Mouse (Mus musculus) kidney, adult 2 months (tissue): ENCODE measurements at regions not wholly inside any gene's neighbourhood (a gene's known extent, or its start where the extent isn't known, plus 50 kb on each side); places are given as distances from the start of the nearest gene placed in this dataset.

ENCODE experiments used
- DNase-seq: peaks from one replicate; pipeline ENCODE4 v3.0.0; 2021
- H3K27ac ChIP-seq: fragments of 200-500 bp; 2 replicates; pipeline ENCODE4 v1.5.1; 2012; ENCODE audit warnings: low read depth, low read length, control low read depth, inconsistent platforms; ENCODE audit not compliant: insufficient read depth
- H3K27me3 ChIP-seq: fragments of 200-500 bp; replicated peaks from 2 replicates; pipeline ENCODE4 v1.6.1; 2012; ENCODE audit warnings: mild to moderate bottlenecking, moderate library complexity, low read length, inconsistent platforms; ENCODE audit not compliant: control insufficient read depth, insufficient read depth
- H3K36me3 ChIP-seq: fragments of 200-500 bp; 2 replicates; pipeline ENCODE4 v1.6.1; 2012; ENCODE audit warnings: mild to moderate bottlenecking, moderate library complexity, low read length, inconsistent platforms; ENCODE audit not compliant: control insufficient read depth, insufficient read depth
- H3K4me1 ChIP-seq: fragments of 200-500 bp; 2 replicates; pipeline ENCODE4 v1.6.1; 2011; ENCODE audit warnings: low read length; ENCODE audit not compliant: control insufficient read depth, insufficient read depth
- H3K4me3 ChIP-seq: fragments of 200-500 bp; 2 replicates; pipeline ENCODE4 v1.5.1; 2011; ENCODE audit warnings: mild to moderate bottlenecking, low read depth, low read length, control low read depth; ENCODE audit not compliant: insufficient read depth
- CTCF ChIP-seq: fragments of 200-500 bp; conservative IDR thresholded peaks from 2 replicates; pipeline ENCODE4 v1.5.1; 2011; ENCODE audit warnings: low read depth, mild to moderate bottlenecking, control low read depth, low read length, moderate library complexity, mixed read lengths; ENCODE audit not compliant: insufficient read depth, insufficient read length
- POLR2A ChIP-seq: fragments of 200-500 bp; IDR thresholded peaks from one replicate; pipeline ENCODE4 v1.6.1; 2011; ENCODE audit warnings: low read depth, low read length, control low read depth
- WGBS: fragments of 180-500 bp; shearing (Covaris S2); methylation state at CpG from one replicate; pipeline ENCODE4 v1.1.7; 2018; 5-methylcytosine and 5-hydroxymethylcytosine counted together

GRCm38 (mm10) chr2:116975091-116975600 is 96.7 kb downstream of the Tmco5 start:
- H3K4me1 ChIP-seq: no peaks in the 10 kb centered on the region
- H3K36me3 ChIP-seq: no peaks in the 10 kb centered on the region
- 7% methylated on average over 14 of the region's 14 CpGs for WGBS
- DNase-seq: peak; percentile 44
- H3K27ac ChIP-seq: peak overlapping the region; percentile 86
- H3K27me3 ChIP-seq: no peaks in the 10 kb centered on the region
- no peak for TF ChIP-seq CTCF
- TF ChIP-seq POLR2A: no peak
- peak overlapping the region; percentile 48 for H3K4me3 ChIP-seq

DNA sequence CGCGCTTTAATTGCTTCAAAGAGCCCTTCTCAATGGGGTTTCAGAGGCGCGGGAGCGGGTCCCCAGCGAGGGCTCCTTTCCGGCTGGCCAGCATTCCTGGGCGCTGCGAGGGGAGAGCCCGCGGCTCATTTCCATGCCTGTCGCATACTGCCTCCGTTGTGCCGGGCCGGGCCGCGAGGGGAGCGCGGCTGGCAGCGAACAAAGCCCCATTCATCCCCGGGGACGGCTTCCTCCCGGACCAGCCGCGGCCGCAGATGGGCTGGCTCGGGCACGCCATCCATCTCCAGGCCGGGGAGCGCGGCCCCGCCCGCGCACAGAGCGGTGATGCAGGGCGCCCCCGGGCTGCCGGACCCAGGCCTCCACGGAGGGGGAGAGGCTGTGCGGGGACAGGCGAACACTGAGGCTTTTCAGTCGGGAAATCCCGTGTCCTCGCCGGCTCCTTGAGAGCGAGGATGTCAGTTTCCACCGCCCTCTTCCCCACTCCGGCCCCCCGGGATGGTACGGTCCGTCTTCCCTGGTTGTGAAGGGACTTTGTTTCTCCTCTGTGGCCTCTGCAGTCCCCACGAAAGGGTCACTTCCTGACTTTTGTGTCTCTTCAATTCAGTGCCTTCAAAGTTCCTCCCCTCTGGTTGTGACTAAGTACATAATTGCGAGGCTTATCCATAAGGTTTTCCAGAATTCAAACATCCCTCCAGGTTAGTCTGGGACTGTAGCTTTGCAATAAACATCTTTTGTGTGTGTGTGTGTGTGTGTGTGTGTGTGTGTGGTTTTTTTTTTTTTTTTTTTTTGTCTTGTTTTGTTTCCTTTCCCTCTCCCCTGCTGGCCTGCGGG is 97.3 kb downstream of the Tmco5 start:
- TF ChIP-seq POLR2A (no peak), CTCF (no peak)
- peak overlapping the region; percentile 48 for H3K4me3 ChIP-seq
- H3K27ac ChIP-seq: peak overlapping the region; percentile 86
- H3K27me3 ChIP-seq: no peaks in the 10 kb centered on the region
- H3K4me1 ChIP-seq: no peaks in the 10 kb centered on the region; the same call in 1 of the 2 replicates
- no peaks in the 10 kb centered on the region for H3K36me3 ChIP-seq
- DNase-seq: peak; percentile 81
- WGBS: 2% methylated on average over 51 of the region's 54 CpGs

- no peaks in the 10 kb centered on the region; the same call in 1 of the 2 replicates for H3K4me1 ChIP-seq
- no peaks in the 10 kb centered on the region for H3K36me3 ChIP-seq
- H3K4me3 ChIP-seq: no peak overlapping the region
- 8% methylated on average over 7 of the region's 7 CpGs for WGBS
- TF ChIP-seq POLR2A (no peak), CTCF (0 out of 2 replicates have a peak, but pooled peaks have one; percentile 5)
- H3K27ac ChIP-seq: peak overlapping the region; percentile 86
- DNase-seq: peak; percentile 48
- H3K27me3 ChIP-seq: no peaks in the 10 kb centered on the region
Observed at GRCm38 (mm10) chr2:116976432-116976750, 97.9 kb downstream of the Tmco5 start.

DNA sequence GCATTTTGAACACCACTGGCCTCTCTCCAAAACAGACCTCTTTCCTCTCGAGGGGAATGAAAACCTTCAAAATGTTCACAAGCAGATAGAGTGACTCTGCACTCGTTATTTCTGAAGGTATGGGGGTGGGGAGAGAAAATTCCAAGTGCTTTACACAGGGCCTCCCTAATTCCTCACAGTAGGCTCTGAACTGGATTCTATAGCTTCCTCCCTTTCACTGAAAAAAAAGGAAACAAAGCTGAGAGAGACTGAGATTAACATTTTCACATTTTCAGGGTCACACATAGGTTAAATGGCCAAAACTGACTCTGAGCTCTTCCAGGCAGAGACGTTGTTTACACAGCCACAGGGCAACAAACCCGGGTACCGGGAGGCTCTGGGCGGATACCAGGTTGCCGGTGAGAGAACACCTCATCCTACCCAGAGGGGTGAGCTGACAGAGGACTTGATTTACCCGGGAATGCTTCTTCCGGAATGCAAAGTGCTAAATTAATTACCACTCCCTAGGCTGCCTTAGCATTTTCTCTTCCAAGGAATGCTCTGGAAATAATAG is 98.5 kb downstream of the Tmco5 start:
- no peaks in the 10 kb centered on the region for H3K27me3 ChIP-seq
- whole genome bisulfite sequencing: 35% methylated on average over 9 of the region's 9 CpGs
- TF ChIP-seq CTCF (no peak), POLR2A (no peak)
- no peak for DNase-seq
- H3K4me1 ChIP-seq: no peaks in the 10 kb centered on the region; the same call in 1 of the 2 replicates
- peak overlapping the region; percentile 86 for H3K27ac ChIP-seq
- no peaks in the 10 kb centered on the region for H3K36me3 ChIP-seq
- H3K4me3 ChIP-seq: no peak overlapping the region

- H3K4me1 ChIP-seq: no peaks in the 10 kb centered on the region; the same call in 1 of the 2 replicates
- no peaks in the 10 kb centered on the region for H3K36me3 ChIP-seq
- 0 out of 2 replicates have a peak overlapping the region, but pooled peaks have one; percentile 22 for H3K27ac ChIP-seq
- H3K27me3 ChIP-seq: no peaks in the 10 kb centered on the region
- DNase-seq: no peak
- no peak for TF ChIP-seq CTCF
- H3K4me3 ChIP-seq: no peak overlapping the region
- WGBS: 80% methylated on average over 10 of the region's 10 CpGs
Observed at GRCm38 (mm10) chr2:116977771-116978600, 99.5 kb downstream of the Tmco5 start.

GRCm38 (mm10) chr2:116978809-116979208 is 100.3 kb downstream of the Tmco5 start:
- TF ChIP-seq POLR2A (no peak), CTCF (no peak)
- Histone ChIP-seq H3K27me3 (no peaks in the 10 kb centered on the region), H3K4me1 (no peaks in the 10 kb centered on the region; the same call in 1 of the 2 replicates), H3K4me3 (no peak overlapping the region), H3K36me3 (no peaks in the 10 kb centered on the region), H3K27ac (no peak overlapping the region)
- no peak for DNase-seq
- WGBS: 87% methylated on average over 4 of the region's 4 CpGs
